Mouse (Mus musculus): ENCODE data around the gene Epha3.

- TF ChIP-seq CTCF (IDR thresholded peaks at IDR 0.05) (no peak), EP300 (IDR thresholded peaks at IDR 0.05; ENCODE audit: insufficient read depth, low read depth, low read length) (no peak)
These were observed 362.5 kb downstream of the Epha3 start for GRCm38 (mm10) chr16:63501456-63501855.
